Mouse (Mus musculus) hindbrain, embryonic 15.5 days (tissue): ENCODE results near the gene Gpc6. TPM values are rescaled to one million over a fixed set of nuclear protein-coding genes. Genes with fewer than 3 reads are reported as not detected.

ENCODE experiments used
- ATAC-seq: fragments of 200-750 bp; cut with Nextera tagmentation; 2 replicates; pipeline ENCODE4 v1.8.0; 2017; ENCODE audit warnings: low read depth, moderate number of reproducible peaks, moderate TSS enrichment; ENCODE audit not compliant: low FRiP score
- H3K27ac ChIP-seq: fragments of 300-500 bp; sonication (generic); replicated peaks from 2 replicates; pipeline ENCODE4 v1.5.1; 2015; ENCODE audit warnings: mild to moderate bottlenecking, inconsistent platforms
- H3K27me3 ChIP-seq: fragments of 300-500 bp; sonication (generic); 2 replicates; pipeline ENCODE4 v1.6.1; 2015; ENCODE audit warnings: control low read depth, inconsistent platforms
- H3K36me3 ChIP-seq: fragments of 300-500 bp; sonication (generic); 2 replicates; pipeline ENCODE4 v1.6.1; 2015; ENCODE audit warnings: control low read depth, inconsistent platforms
- H3K4me1 ChIP-seq: fragments of 300-500 bp; sonication (generic); replicated peaks from 2 replicates; pipeline ENCODE4 v1.6.1; 2015; ENCODE audit warnings: control low read depth, inconsistent platforms
- H3K4me2 ChIP-seq: fragments of 300-500 bp; sonication (generic); 2 replicates; pipeline ENCODE4 v1.6.1; 2015; ENCODE audit warnings: moderate library complexity, mild to moderate bottlenecking, inconsistent platforms
- H3K4me3 ChIP-seq: fragments of 300-500 bp; sonication (generic); 2 replicates; pipeline ENCODE4 v1.5.1; 2015; ENCODE audit warnings: mild to moderate bottlenecking, inconsistent platforms
- H3K9ac ChIP-seq: fragments of 300-500 bp; sonication (generic); 2 replicates; pipeline ENCODE4 v1.6.1; 2015; ENCODE audit warnings: inconsistent platforms
- H3K9me3 ChIP-seq: fragments of 300-500 bp; sonication (generic); 2 replicates; pipeline ENCODE4 v1.6.1; 2016; ENCODE audit warnings: control low read depth, inconsistent platforms
- WGBS: fragments of 180-500 bp; shearing (Covaris S2); methylation state at CpG from one replicate; pipeline ENCODE4 v1.1.7; 2015; 5-methylcytosine and 5-hydroxymethylcytosine counted together
- polyA plus RNA-seq: library from polyadenylated mRNA; unstranded; fragments of >200 nt; fragmentation: Nextera tagmentation; extraction: Ambion mirVana; gene quantifications from 2 replicates; pipeline ENCODE4 v1.2.1, GENCODE M21; 2015

Gene Gpc6
- polyA plus RNA-seq, 1 experiment from 2014 or later, result 19.6 TPM

- 61% methylated on average over 15 of the region's 15 CpGs for WGBS
- ATAC-seq, result peak; percentile 19; the same call in 1 of the 2 replicates
Measured at GRCm38 (mm10) chr14:117810321-117811270, 885.5 kb downstream of the Gpc6 start.

GRCm38 (mm10) chr14:117813473-117813872 is 888.4 kb downstream of the Gpc6 start:
- Histone ChIP-seq H3K4me3 (no peak overlapping the region), H3K4me2 (no peak overlapping the region), H3K27me3 (no peaks in the 10 kb centered on the region), H3K9me3 (no peaks in the 10 kb centered on the region), H3K27ac (no peak overlapping the region), H3K4me1 (peaks cover 15% of the 10 kb centered on the region; the same call in 1 of the 2 replicates), H3K9ac (no peak overlapping the region), H3K36me3 (no peaks in the 10 kb centered on the region)
- ATAC-seq, result no peak
- 75% methylated on average over 3 of the region's 3 CpGs for WGBS

More at GRCm38 (mm10) chr14:117810321-117811270, 885.5 kb downstream of the Gpc6 start:
- Histone ChIP-seq H3K9ac (no peak overlapping the region), H3K27ac (no peak overlapping the region), H3K4me2 (no peak overlapping the region), H3K27me3 (no peaks in the 10 kb centered on the region), H3K4me3 (no peak overlapping the region), H3K4me1 (peaks cover 15% of the 10 kb centered on the region; the same call in 1 of the 2 replicates), H3K9me3 (no peaks in the 10 kb centered on the region), H3K36me3 (no peaks in the 10 kb centered on the region)

- Histone ChIP-seq H3K9ac (no peak overlapping the region), H3K27ac (no peak overlapping the region), H3K27me3 (no peaks in the 10 kb centered on the region), H3K4me3 (no peak overlapping the region), H3K36me3 (no peaks in the 10 kb centered on the region), H3K4me1 (peaks cover under 1% of the 10 kb centered on the region; the same call in 1 of the 2 replicates), H3K9me3 (no peaks in the 10 kb centered on the region), H3K4me2 (no peak overlapping the region)
- WGBS, result 91% methylated on average over 9 of the region's 9 CpGs
- no peak for ATAC-seq
Measured at GRCm38 (mm10) chr14:117816008-117816407, 890.9 kb downstream of the Gpc6 start.

- Histone ChIP-seq H3K36me3 (no peaks in the 10 kb centered on the region), H3K4me3 (no peak overlapping the region), H3K27me3 (no peaks in the 10 kb centered on the region), H3K4me1 (no peaks in the 10 kb centered on the region), H3K9me3 (no peaks in the 10 kb centered on the region), H3K4me2 (no peak overlapping the region), H3K27ac (no peak overlapping the region), H3K9ac (no peak overlapping the region)
- no peak for ATAC-seq
- WGBS, result 94% methylated on average over 3 of the region's 3 CpGs
Measured at GRCm38 (mm10) chr14:117816706-117817105, 891.6 kb downstream of the Gpc6 start.

- H3K4me3 ChIP-seq, result no peak overlapping the region
- no peak overlapping the region for H3K9ac ChIP-seq
- no peaks in the 10 kb centered on the region for H3K9me3 ChIP-seq
- no peaks in the 10 kb centered on the region for H3K4me1 ChIP-seq
- 75% methylated on average over 4 of the region's 4 CpGs for WGBS
- H3K27me3 ChIP-seq, result no peaks in the 10 kb centered on the region
- ATAC-seq, result no peak
- no peaks in the 10 kb centered on the region for H3K36me3 ChIP-seq
- no peak overlapping the region for H3K27ac ChIP-seq
- H3K4me2 ChIP-seq, result no peak overlapping the region
Measured at GRCm38 (mm10) chr14:117817196-117817595, 892.1 kb downstream of the Gpc6 start.

GRCm38 (mm10) chr14:117824491-117824890 is 899.4 kb downstream of the Gpc6 start:
- Histone ChIP-seq H3K4me2 (no peak overlapping the region), H3K4me3 (no peak overlapping the region), H3K27ac (no peak overlapping the region), H3K4me1 (no peaks in the 10 kb centered on the region), H3K27me3 (no peaks in the 10 kb centered on the region), H3K36me3 (no peaks in the 10 kb centered on the region), H3K9me3 (no peaks in the 10 kb centered on the region), H3K9ac (no peak overlapping the region)
- no peak for ATAC-seq

GRCm38 (mm10) chr14:117826294-117827046 is 901.4 kb downstream of the Gpc6 start:
- Histone ChIP-seq H3K9ac (no peak overlapping the region), H3K4me2 (no peak overlapping the region), H3K9me3 (no peaks in the 10 kb centered on the region), H3K36me3 (no peaks in the 10 kb centered on the region), H3K4me1 (peaks cover 3% of the 10 kb centered on the region; the same call in 1 of the 2 replicates), H3K27ac (no peak overlapping the region), H3K27me3 (no peaks in the 10 kb centered on the region), H3K4me3 (no peak overlapping the region)
- no peak for ATAC-seq
- 64% methylated on average over 8 of the region's 8 CpGs for WGBS

GRCm38 (mm10) chr14:117831267-117831666 is 906.2 kb downstream of the Gpc6 start:
- WGBS, result 38% methylated on average over 8 of the region's 8 CpGs
- Histone ChIP-seq H3K27me3 (no peaks in the 10 kb centered on the region), H3K9me3 (no peaks in the 10 kb centered on the region), H3K4me1 (peaks cover 6% of the 10 kb centered on the region; the same call in 1 of the 2 replicates), H3K4me2 (no peak overlapping the region), H3K36me3 (no peaks in the 10 kb centered on the region), H3K4me3 (no peak overlapping the region), H3K9ac (no peak overlapping the region), H3K27ac (no peak overlapping the region)
- peak; percentile 78; the same call in 1 of the 2 replicates for ATAC-seq

GRCm38 (mm10) chr14:117831731-117832130 is 906.6 kb downstream of the Gpc6 start:
- Histone ChIP-seq H3K4me3 (no peak overlapping the region), H3K27ac (no peak overlapping the region), H3K36me3 (no peaks in the 10 kb centered on the region), H3K4me2 (no peak overlapping the region), H3K27me3 (no peaks in the 10 kb centered on the region), H3K4me1 (peaks cover 6% of the 10 kb centered on the region; the same call in 1 of the 2 replicates), H3K9ac (no peak overlapping the region), H3K9me3 (no peaks in the 10 kb centered on the region)
- 30% methylated on average over 4 of the region's 4 CpGs for WGBS
- peak; percentile 35; the same call in 1 of the 2 replicates for ATAC-seq

- H3K4me2 ChIP-seq, result no peak overlapping the region
- no peak overlapping the region for H3K27ac ChIP-seq
- no peak for ATAC-seq
- no peaks in the 10 kb centered on the region for H3K27me3 ChIP-seq
- H3K9ac ChIP-seq, result no peak overlapping the region
- 92% methylated on average over 6 of the region's 6 CpGs for WGBS
- H3K36me3 ChIP-seq, result no peaks in the 10 kb centered on the region
- H3K4me3 ChIP-seq, result no peak overlapping the region
- H3K4me1 ChIP-seq, result peaks cover 6% of the 10 kb centered on the region; the same call in 1 of the 2 replicates
- no peaks in the 10 kb centered on the region for H3K9me3 ChIP-seq
Measured at GRCm38 (mm10) chr14:117835506-117835905, 910.4 kb downstream of the Gpc6 start.

GRCm38 (mm10) chr14:117837021-117837420 is 911.9 kb downstream of the Gpc6 start:
- H3K36me3 ChIP-seq, result no peaks in the 10 kb centered on the region
- no peaks in the 10 kb centered on the region for H3K27me3 ChIP-seq
- H3K27ac ChIP-seq, result no peak overlapping the region
- H3K4me1 ChIP-seq, result peaks cover 9% of the 10 kb centered on the region
- no peak for ATAC-seq
- no peaks in the 10 kb centered on the region for H3K9me3 ChIP-seq
- H3K4me2 ChIP-seq, result no peak overlapping the region
- H3K9ac ChIP-seq, result no peak overlapping the region
- 93% methylated on average over 4 of the region's 4 CpGs for WGBS
- H3K4me3 ChIP-seq, result no peak overlapping the region

- Histone ChIP-seq H3K27ac (no peak overlapping the region), H3K9me3 (no peaks in the 10 kb centered on the region), H3K9ac (no peak overlapping the region), H3K4me3 (no peak overlapping the region), H3K4me1 (peaks cover 12% of the 10 kb centered on the region), H3K27me3 (no peaks in the 10 kb centered on the region), H3K36me3 (no peaks in the 10 kb centered on the region), H3K4me2 (no peak overlapping the region)
- ATAC-seq, result no peak
- WGBS, result 48% methylated on average over 3 of the region's 3 CpGs
Measured at GRCm38 (mm10) chr14:117837715-117838114, 912.6 kb downstream of the Gpc6 start.
